Mouse (Mus musculus) kidney, embryonic 14.5 days (tissue): ENCODE data around the gene Ndufaf5. TPM values are rescaled to one million over a fixed set of nuclear protein-coding genes. Genes with fewer than 3 reads are reported as not detected.
"Not testable (repeated sequence)": the region's sequence is repeated elsewhere in the genome, so short reads cannot be mapped to it uniquely, and the experiment has no call there.

Experiments used
- ATAC-seq: fragments of 200-750 bp; cut with Nextera tagmentation; 2 replicates; pipeline ENCODE4 v1.8.0; 2017; ENCODE audit warnings: moderate number of reproducible peaks, mild to moderate bottlenecking, moderate TSS enrichment, moderate library complexity; ENCODE audit not compliant: low FRiP score, low TSS enrichment
- H3K27ac ChIP-seq: fragments of 300-500 bp; sonication (generic); 2 replicates; pipeline ENCODE4 v1.5.1; 2014; ENCODE audit warnings: low read depth, mild to moderate bottlenecking, low read length, moderate library complexity, mixed read lengths
- H3K27me3 ChIP-seq: fragments of 300-500 bp; sonication (generic); 2 replicates; pipeline ENCODE4 v1.6.1; 2014; ENCODE audit warnings: mild to moderate bottlenecking, low read length; ENCODE audit not compliant: control insufficient read depth, insufficient read depth
- H3K36me3 ChIP-seq: fragments of 300-500 bp; sonication (generic); 2 replicates; pipeline ENCODE4 v1.6.1; 2014; ENCODE audit warnings: low read length, mixed read lengths; ENCODE audit not compliant: control insufficient read depth, insufficient read depth
- H3K4me1 ChIP-seq: fragments of 300-500 bp; sonication (generic); 2 replicates; pipeline ENCODE4 v1.6.1; 2014; ENCODE audit warnings: low read length, mixed read lengths; ENCODE audit not compliant: control insufficient read depth, insufficient read depth
- H3K4me2 ChIP-seq: fragments of 300-500 bp; sonication (generic); replicated peaks from 2 replicates; pipeline ENCODE4 v1.6.1; 2014; ENCODE audit warnings: low read depth, mild to moderate bottlenecking, low read length
- H3K4me3 ChIP-seq: fragments of 300-500 bp; sonication (generic); 2 replicates; pipeline ENCODE4 v1.5.1; 2014; ENCODE audit warnings: mild to moderate bottlenecking, low read length
- H3K9ac ChIP-seq: fragments of 300-500 bp; sonication (generic); 2 replicates; pipeline ENCODE4 v1.6.1; 2014; ENCODE audit warnings: low read depth, mild to moderate bottlenecking, low read length, moderate library complexity
- H3K9me3 ChIP-seq: fragments of 300-500 bp; sonication (generic); 2 replicates; pipeline ENCODE4 v1.6.1; 2016; ENCODE audit warnings: low read length; ENCODE audit not compliant: control insufficient read depth
- WGBS: fragments of 180-500 bp; shearing (Covaris S2); extraction: QIAGEN DNeasy Blood & Tissue Kit; methylation state at CpG from one replicate; pipeline ENCODE4 v1.1.7; 2014; 5-methylcytosine and 5-hydroxymethylcytosine counted together
- polyA plus RNA-seq: library from polyadenylated mRNA; unstranded; fragments of >200 nt; fragmentation: Nextera tagmentation; extraction: Ambion mirVana; gene quantifications from 2 replicates; pipeline ENCODE4 v1.2.1, GENCODE M21; 2014

The Ndufaf5 gene
- polyA plus RNA-seq: 22.7 and 26.8 TPM in 2 replicates

DNA sequence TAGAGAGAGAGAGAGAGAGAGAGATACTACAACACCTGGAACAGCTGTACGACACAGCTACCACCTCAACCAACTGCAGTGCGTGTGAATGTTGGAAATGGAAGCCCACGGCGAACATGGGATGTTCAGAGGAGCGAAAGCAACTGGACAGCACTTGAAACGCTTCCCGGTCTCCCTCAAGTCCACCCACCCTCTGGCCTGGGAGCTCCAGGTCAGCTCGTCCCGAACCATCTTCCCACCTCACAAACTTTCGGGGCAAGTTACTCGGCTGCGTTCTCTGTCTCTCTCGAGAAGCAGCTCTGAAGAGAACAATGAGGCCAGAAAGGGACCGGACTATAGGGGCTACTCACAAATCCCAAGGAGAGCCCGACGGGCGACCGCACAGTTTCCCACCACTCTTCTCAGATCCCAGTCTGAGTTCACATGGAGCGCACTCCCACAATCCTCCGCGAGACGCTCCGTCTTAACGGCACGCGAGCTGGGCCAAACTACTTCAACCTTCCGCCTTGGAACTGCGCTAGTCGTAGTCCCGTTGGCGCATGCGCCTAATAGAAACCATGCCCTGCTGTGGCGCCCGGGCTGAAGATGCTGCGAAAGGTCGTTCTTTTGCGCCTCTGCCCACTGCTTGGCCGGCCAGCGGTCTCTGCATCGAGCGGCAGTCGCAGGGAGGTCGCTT, at the start of gene Ndufaf5, which contains the start of gene Esf1:
Gene Ndufaf5 (plus strand): TSS at position 523 of the 676 bp plus-strand sequence.
Gene Esf1 (minus strand): TSS at position 438 of the 676 bp plus-strand sequence.
- Histone ChIP-seq H3K9ac (peak within 1 kb of the TSS; percentile 90), H3K4me2 (peak within 1 kb of the TSS; percentile 82)

GRCm38 (mm10) chr2:140125516-140125915, 44.9 kb upstream of the Ndufaf5 start:
- Histone ChIP-seq H3K27ac (no peak overlapping the region), H3K9me3 (no peaks in the 10 kb centered on the region), H3K4me1 (no peaks in the 10 kb centered on the region), H3K4me2 (no peak overlapping the region), H3K36me3 (peaks cover 57% of the 10 kb centered on the region), H3K4me3 (no peak overlapping the region), H3K27me3 (no peaks in the 10 kb centered on the region), H3K9ac (no peak overlapping the region)
- 93% methylated on average over 2 of the region's 2 CpGs for WGBS
- no peak for ATAC-seq

More for the DNA sequence above, at the start of gene Ndufaf5, which contains the start of gene Esf1:
- peaks cover 5% of the 10 kb centered on the region; the same call in 1 of the 2 replicates for H3K4me1 ChIP-seq
- ATAC-seq: peak; percentile 99
- H3K9me3 ChIP-seq: no peaks in the 10 kb centered on the region
- peaks cover 13% of the 10 kb centered on the region for H3K36me3 ChIP-seq
- no peaks in the 10 kb centered on the region for H3K27me3 ChIP-seq
- peak within 1 kb of the TSS; percentile 95 for H3K4me3 ChIP-seq
- under 1% methylated on average over 43 of the region's 43 CpGs for WGBS
- H3K27ac ChIP-seq: peak within 1 kb of the TSS; percentile 86

DNA sequence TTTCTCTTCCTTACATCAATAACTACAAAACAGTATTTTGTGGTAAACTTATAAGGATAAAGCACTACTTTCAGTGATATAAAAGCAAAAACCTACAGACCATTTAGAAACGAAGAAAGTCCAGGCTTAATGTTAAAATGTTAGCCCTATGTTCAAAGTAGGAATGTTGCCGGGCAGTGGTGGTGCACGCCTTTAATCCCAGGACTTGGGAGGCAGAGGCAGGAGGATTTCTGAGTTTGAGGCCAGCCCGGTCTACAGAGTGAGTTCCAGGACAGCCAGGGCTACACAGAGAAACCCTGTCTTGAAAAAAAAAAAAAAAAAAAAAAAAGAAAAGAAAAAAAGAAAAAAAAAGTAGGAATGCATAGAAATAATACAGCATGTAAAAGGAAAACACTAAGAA, 18.7 kb upstream of the Ndufaf5 start, which contains the start of gene Gm17374:
Gene Gm17374 (plus strand): TSS at position 301 of the 400 bp plus-strand sequence.
- WGBS: 91% methylated on average over 4 of the region's 4 CpGs
- not testable (repeated sequence) for H3K4me2 ChIP-seq, H3K27me3 ChIP-seq, H3K9me3 ChIP-seq, H3K27ac ChIP-seq, ATAC-seq, H3K9ac ChIP-seq, H3K4me1 ChIP-seq, H3K4me3 ChIP-seq
- H3K36me3 ChIP-seq: peaks cover 38% of the 10 kb centered on the region

DNA sequence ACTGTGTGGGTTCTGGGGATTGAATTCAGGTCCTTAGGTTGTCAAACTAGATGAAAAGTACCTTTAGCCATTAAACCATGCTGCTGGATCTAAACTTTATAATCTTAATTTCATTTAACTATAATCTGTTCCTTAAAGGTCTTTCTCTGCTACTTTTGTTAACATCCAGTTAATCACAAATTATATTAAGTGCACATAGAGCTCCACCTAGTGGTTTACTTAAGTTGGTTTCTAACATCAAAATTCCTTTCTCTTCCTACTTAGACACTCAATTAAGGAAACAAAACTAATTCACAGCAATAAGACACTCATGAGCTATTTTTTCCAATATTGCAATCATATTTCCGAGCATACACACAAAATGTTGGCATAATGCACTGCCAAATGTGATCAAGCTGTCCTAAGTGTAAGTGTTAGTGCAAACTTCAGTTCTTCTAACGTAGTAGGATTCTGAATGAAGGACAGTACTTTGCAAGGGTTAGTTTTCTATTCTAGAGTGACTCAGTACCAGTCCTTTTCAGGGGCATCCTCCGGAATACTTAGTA, 11.2 kb upstream of the Ndufaf5 start:
- 82% methylated on average over 3 of the region's 3 CpGs for WGBS
- H3K9ac ChIP-seq: no peak overlapping the region
- no peak for ATAC-seq
- H3K4me1 ChIP-seq: no peaks in the 10 kb centered on the region
- no peak overlapping the region for H3K4me3 ChIP-seq
- no peak overlapping the region for H3K4me2 ChIP-seq
- no peaks in the 10 kb centered on the region for H3K9me3 ChIP-seq
- H3K27me3 ChIP-seq: no peaks in the 10 kb centered on the region
- H3K36me3 ChIP-seq: peaks cover 56% of the 10 kb centered on the region
- no peak overlapping the region for H3K27ac ChIP-seq

- Histone ChIP-seq H3K36me3 (peaks cover 49% of the 10 kb centered on the region), H3K9me3 (no peaks in the 10 kb centered on the region), H3K4me3 (no peak overlapping the region)
Observed at GRCm38 (mm10) chr2:140163351-140163854, 7.0 kb upstream of the Ndufaf5 start.

GRCm38 (mm10) chr2:140169057-140169456, 1.4 kb upstream of the Ndufaf5 start:
- Histone ChIP-seq H3K4me3 (no peak overlapping the region), H3K9me3 (no peaks in the 10 kb centered on the region), H3K9ac (no peak overlapping the region), H3K27me3 (no peaks in the 10 kb centered on the region), H3K36me3 (peaks cover 23% of the 10 kb centered on the region), H3K4me2 (no peak overlapping the region), H3K27ac (no peak overlapping the region), H3K4me1 (peaks cover 5% of the 10 kb centered on the region; the same call in 1 of the 2 replicates)
- ATAC-seq: no peak
- 94% methylated on average over 1 of the region's 1 CpGs for WGBS

More at GRCm38 (mm10) chr2:140163351-140163854, 7.0 kb upstream of the Ndufaf5 start:
- Histone ChIP-seq H3K4me1 (no peaks in the 10 kb centered on the region), H3K27me3 (no peaks in the 10 kb centered on the region), H3K4me2 (no peak overlapping the region), H3K9ac (no peak overlapping the region), H3K27ac (no peak overlapping the region)
- 90% methylated on average over 5 of the region's 5 CpGs for WGBS
- ATAC-seq: no peak

DNA sequence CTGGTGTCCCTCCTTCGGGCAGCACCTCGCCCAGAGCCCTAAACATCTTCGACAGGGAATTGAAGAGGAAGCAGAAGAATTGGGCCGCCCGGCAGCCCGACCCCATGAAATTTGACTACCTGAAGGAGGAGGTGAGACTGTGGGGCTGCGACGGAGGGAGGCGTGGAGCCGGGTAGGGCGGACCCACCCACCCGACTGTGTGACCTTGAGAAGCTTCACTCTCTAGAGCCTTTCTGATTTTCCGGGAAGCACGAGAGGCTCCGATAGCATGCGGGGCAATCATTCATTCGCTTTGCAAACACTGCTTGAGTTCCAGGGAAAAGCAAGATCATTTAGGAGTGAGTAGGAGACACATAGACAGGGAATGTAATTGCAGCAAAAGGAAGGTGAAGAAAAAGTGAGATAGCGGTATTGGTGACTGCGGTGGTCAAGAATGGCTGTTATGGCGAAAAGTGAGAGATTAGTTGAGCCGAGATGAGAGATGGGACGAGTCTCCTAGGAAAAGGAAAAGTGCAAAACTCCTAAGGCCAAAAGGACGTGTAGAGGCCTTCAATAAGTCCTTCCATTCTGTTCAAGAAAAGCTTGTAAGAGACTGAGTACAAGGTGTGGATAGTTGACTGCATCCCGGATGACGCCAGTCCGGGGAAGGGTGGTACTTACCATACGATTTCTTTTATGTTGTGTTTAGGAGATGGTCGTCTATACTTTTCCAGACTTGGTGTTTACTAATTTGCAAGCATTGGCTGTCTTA, 529 bp downstream of the Ndufaf5 start:
- peaks cover 5% of the 10 kb centered on the region; the same call in 1 of the 2 replicates for H3K4me1 ChIP-seq
- no peaks in the 10 kb centered on the region for H3K9me3 ChIP-seq
- H3K27me3 ChIP-seq: no peaks in the 10 kb centered on the region
- peak overlapping the region; percentile 70 for H3K4me2 ChIP-seq
- peak overlapping the region; percentile 90 for H3K9ac ChIP-seq
- H3K4me3 ChIP-seq: peak overlapping the region; percentile 95
- H3K36me3 ChIP-seq: peaks cover 11% of the 10 kb centered on the region
- 8% methylated on average over 28 of the region's 28 CpGs for whole genome bisulfite sequencing
- peak overlapping the region; percentile 86 for H3K27ac ChIP-seq
- peak; percentile 93 for ATAC-seq

DNA sequence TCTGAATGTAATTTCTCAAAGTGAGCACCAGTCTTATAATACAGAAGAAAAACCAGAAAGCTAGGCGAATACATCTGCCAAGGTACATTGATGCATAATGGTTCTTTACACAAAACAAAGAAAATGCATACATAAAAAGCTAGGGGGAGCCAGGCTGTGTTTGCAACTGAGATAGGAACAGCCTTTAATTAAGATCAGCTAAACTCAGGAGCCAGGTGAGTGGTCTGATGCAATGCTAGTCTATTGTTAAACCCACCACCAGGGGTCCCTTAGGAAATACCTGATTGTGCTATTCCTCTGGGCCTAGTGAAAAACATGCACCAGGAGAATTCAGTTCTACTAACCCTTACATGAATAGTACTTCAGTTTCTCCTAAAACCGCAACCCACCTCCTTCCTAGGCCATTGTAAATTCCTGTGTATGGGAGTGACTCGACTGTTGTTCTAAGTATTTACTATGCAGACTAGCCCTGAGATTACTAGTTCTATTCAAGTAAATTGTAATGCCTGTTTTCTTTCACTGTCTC, 15.3 kb downstream of the Ndufaf5 start:
- not testable (repeated sequence) for H3K27ac ChIP-seq, H3K9me3 ChIP-seq, H3K27me3 ChIP-seq, H3K9ac ChIP-seq, H3K4me3 ChIP-seq, H3K4me2 ChIP-seq, H3K4me1 ChIP-seq, ATAC-seq
- WGBS: 87% methylated on average over 3 of the region's 3 CpGs
- H3K36me3 ChIP-seq: peaks cover 34% of the 10 kb centered on the region
